Mouse (Mus musculus): ENCODE data around the gene Vmn1r86. TPM values are rescaled to one million over a fixed set of nuclear protein-coding genes. Genes with fewer than 3 reads are reported as not detected.

Vmn1r86 gene
- polyA plus RNA-seq, 1 experiment from 2014 or later = not detected

GRCm38 (mm10) chr7:13059536-13059935 lies 60.2 kb downstream of the Vmn1r86 start:
- no peak for ATAC-seq (ENCODE audit: low read depth)
- no peak overlapping the region for H3K4me2 ChIP-seq (ENCODE audit: low read depth, low read length)
- WGBS = 81% methylated on average over 9 of the region's 9 CpGs
- H3K9ac ChIP-seq (replicated peaks; ENCODE audit: low read depth, low read length) = no peak overlapping the region
- no peaks in the 10 kb centered on the region for H3K4me1 ChIP-seq (ENCODE audit: control insufficient read depth, insufficient read depth, low read length)
- H3K9me3 ChIP-seq (ENCODE audit: control insufficient read depth, low read length) = no peaks in the 10 kb centered on the region
- no peaks in the 10 kb centered on the region for H3K36me3 ChIP-seq (ENCODE audit: control insufficient read depth, insufficient read depth, low read length)
- H3K4me3 ChIP-seq (ENCODE audit: low read depth, low read length) = no peak overlapping the region
- no peaks in the 10 kb centered on the region for H3K27me3 ChIP-seq (ENCODE audit: control insufficient read depth, insufficient read depth, low read length)
- no peak overlapping the region for H3K27ac ChIP-seq (ENCODE audit: low read depth, low read length)

DNA sequence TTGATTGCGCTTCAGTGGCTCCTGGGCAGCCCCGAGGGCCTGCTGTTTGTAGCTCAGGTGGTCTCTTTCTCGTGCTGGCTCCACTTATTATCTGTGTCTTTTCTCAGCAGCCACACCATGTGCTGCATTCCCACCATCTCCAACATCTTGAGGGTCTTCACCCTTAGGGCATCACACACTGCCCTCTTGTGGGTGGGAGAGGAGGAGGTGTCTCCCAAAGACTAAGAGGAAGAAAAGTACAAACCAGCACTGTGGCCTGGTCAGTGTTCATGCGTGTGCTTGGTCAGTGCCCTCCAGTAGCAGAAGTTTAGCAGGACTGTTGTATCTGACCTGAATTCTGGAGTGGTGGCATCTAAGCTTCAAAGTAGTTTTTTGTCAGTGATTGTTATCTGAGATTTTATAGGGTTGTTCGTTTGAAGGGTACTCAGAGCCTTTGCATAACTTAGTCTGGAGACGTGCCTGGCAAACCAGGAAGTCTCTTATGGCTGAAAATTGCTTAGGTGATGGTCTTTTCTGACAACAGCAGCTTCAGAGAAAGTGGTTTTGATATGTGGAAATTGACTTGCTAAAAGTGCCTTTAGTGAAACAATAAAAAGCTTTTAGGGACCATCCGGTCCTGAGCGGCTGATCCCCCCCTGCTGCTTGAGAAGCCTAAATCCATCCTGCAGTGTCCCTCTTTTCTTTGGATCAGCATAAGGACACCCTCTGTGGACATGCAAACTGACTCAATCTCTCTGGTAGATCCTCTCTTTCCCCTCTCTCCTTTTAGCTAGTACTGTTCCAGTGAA lies 62.6 kb downstream of the Vmn1r86 start:
- Histone ChIP-seq H3K27me3 (ENCODE audit: control insufficient read depth, insufficient read depth, low read length) (no peaks in the 10 kb centered on the region), H3K27ac (ENCODE audit: low read depth, low read length) (no peak overlapping the region), H3K36me3 (ENCODE audit: control insufficient read depth, insufficient read depth, low read length) (no peaks in the 10 kb centered on the region), H3K4me2 (ENCODE audit: low read depth, low read length) (no peak overlapping the region), H3K4me1 (ENCODE audit: control insufficient read depth, insufficient read depth, low read length) (no peaks in the 10 kb centered on the region), H3K4me3 (ENCODE audit: low read depth, low read length) (no peak overlapping the region), H3K9me3 (ENCODE audit: control insufficient read depth, low read length) (no peaks in the 10 kb centered on the region), H3K9ac (replicated peaks; ENCODE audit: low read depth, low read length) (no peak overlapping the region)
- WGBS = 64% methylated on average over 8 of the region's 8 CpGs
- ATAC-seq (ENCODE audit: low read depth) = no peak

GRCm38 (mm10) chr7:13054287-13055010 lies 65.3 kb downstream of the Vmn1r86 start, which contains the start of gene Mzf1:
Gene Mzf1, minus strand, starts transcription at chr7:13054764.
- under 1% methylated on average over 41 of the region's 41 CpGs for WGBS
- H3K36me3 ChIP-seq (ENCODE audit: control insufficient read depth, insufficient read depth, low read length) = no peaks in the 10 kb centered on the region

DNA sequence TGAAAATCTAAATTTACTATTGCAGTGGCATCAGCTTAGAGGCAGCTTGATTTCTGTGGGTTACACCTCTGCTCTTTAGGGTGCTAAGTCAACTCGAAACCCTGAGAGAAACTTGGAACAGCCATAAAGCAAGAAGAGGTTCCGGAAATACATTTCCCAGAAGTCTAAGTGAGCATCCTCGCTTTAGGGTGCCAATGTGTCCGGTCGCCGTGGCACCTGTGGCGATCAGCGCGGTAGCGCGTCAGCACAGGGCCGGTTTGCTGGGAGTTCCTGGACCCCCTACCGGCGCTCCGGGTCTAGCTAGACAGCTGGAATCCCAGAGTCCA lies 65.8 kb downstream of the Vmn1r86 start:
- peak overlapping the region; percentile 62; the same call in 1 of the 2 replicates for H3K9ac ChIP-seq (replicated peaks; ENCODE audit: low read depth, low read length)
- no peak for ATAC-seq (ENCODE audit: low read depth)

More at GRCm38 (mm10) chr7:13054287-13055010, 65.3 kb downstream of the Vmn1r86 start, which contains the start of gene Mzf1:
- no peaks in the 10 kb centered on the region for H3K4me1 ChIP-seq (ENCODE audit: control insufficient read depth, insufficient read depth, low read length)
- H3K4me3 ChIP-seq (ENCODE audit: low read depth, low read length) = peak within 1 kb of the TSS; percentile 42
- H3K9me3 ChIP-seq (ENCODE audit: control insufficient read depth, low read length) = no peaks in the 10 kb centered on the region
- peak; percentile 96 for ATAC-seq (ENCODE audit: low read depth)
- no peaks in the 10 kb centered on the region for H3K27me3 ChIP-seq (ENCODE audit: control insufficient read depth, insufficient read depth, low read length)
- peak within 1 kb of the TSS; percentile 92 for H3K27ac ChIP-seq (ENCODE audit: low read depth, low read length)
- H3K4me2 ChIP-seq (ENCODE audit: low read depth, low read length) = peak within 1 kb of the TSS; percentile 44
- peak within 1 kb of the TSS; percentile 62 for H3K9ac ChIP-seq (replicated peaks; ENCODE audit: low read depth, low read length)

GRCm38 (mm10) chr7:13053501-13053900 lies 66.2 kb downstream of the Vmn1r86 start:
- Histone ChIP-seq H3K27ac (ENCODE audit: low read depth, low read length) (no peak overlapping the region), H3K36me3 (ENCODE audit: control insufficient read depth, insufficient read depth, low read length) (no peaks in the 10 kb centered on the region), H3K27me3 (ENCODE audit: control insufficient read depth, insufficient read depth, low read length) (no peaks in the 10 kb centered on the region), H3K4me1 (ENCODE audit: control insufficient read depth, insufficient read depth, low read length) (no peaks in the 10 kb centered on the region), H3K4me3 (ENCODE audit: low read depth, low read length) (peak overlapping the region; percentile 42), H3K9me3 (ENCODE audit: control insufficient read depth, low read length) (no peaks in the 10 kb centered on the region), H3K4me2 (ENCODE audit: low read depth, low read length) (peak overlapping the region; percentile 44), H3K9ac (replicated peaks; ENCODE audit: low read depth, low read length) (peak overlapping the region; percentile 62; the same call in 1 of the 2 replicates)
- no peak for ATAC-seq (ENCODE audit: low read depth)
- WGBS = 84% methylated on average over 2 of the region's 2 CpGs

More for the DNA sequence above, 65.8 kb downstream of the Vmn1r86 start:
- peak overlapping the region; percentile 44 for H3K4me2 ChIP-seq (ENCODE audit: low read depth, low read length)
- no peaks in the 10 kb centered on the region for H3K27me3 ChIP-seq (ENCODE audit: control insufficient read depth, insufficient read depth, low read length)
- peak overlapping the region; percentile 42 for H3K4me3 ChIP-seq (ENCODE audit: low read depth, low read length)
- no peaks in the 10 kb centered on the region for H3K4me1 ChIP-seq (ENCODE audit: control insufficient read depth, insufficient read depth, low read length)
- no peaks in the 10 kb centered on the region for H3K9me3 ChIP-seq (ENCODE audit: control insufficient read depth, low read length)
- H3K27ac ChIP-seq (ENCODE audit: low read depth, low read length) = peak overlapping the region; percentile 92
- no peaks in the 10 kb centered on the region for H3K36me3 ChIP-seq (ENCODE audit: control insufficient read depth, insufficient read depth, low read length)
- under 1% methylated on average over 15 of the region's 15 CpGs for WGBS

- H3K27me3 ChIP-seq (ENCODE audit: control insufficient read depth, insufficient read depth, low read length) = no peaks in the 10 kb centered on the region
- H3K27ac ChIP-seq (ENCODE audit: low read depth, low read length) = no peak overlapping the region
- H3K4me1 ChIP-seq (ENCODE audit: control insufficient read depth, insufficient read depth, low read length) = no peaks in the 10 kb centered on the region
- no peak overlapping the region for H3K4me2 ChIP-seq (ENCODE audit: low read depth, low read length)
- no peak overlapping the region for H3K9ac ChIP-seq (replicated peaks; ENCODE audit: low read depth, low read length)
- no peak overlapping the region for H3K4me3 ChIP-seq (ENCODE audit: low read depth, low read length)
- 92% methylated on average over 13 of the region's 13 CpGs for WGBS
- H3K9me3 ChIP-seq (ENCODE audit: control insufficient read depth, low read length) = no peaks in the 10 kb centered on the region
- ATAC-seq (ENCODE audit: low read depth) = no peak
- no peaks in the 10 kb centered on the region for H3K36me3 ChIP-seq (ENCODE audit: control insufficient read depth, insufficient read depth, low read length)
Measured at GRCm38 (mm10) chr7:13053001-13053400, 66.7 kb downstream of the Vmn1r86 start.

Other genes with a start within 250 kb of the Vmn1r86 start
- 7.4 and 7.9 TPM in 2 replicates for gene Zfp128, start 238.7 kb downstream of the Vmn1r86 start, polyA plus RNA-seq (2014; fragmentation: Nextera tagmentation; extraction: Ambion mirVana)
- 13.2 and 13.6 TPM in 2 replicates for gene Zscan22, start 222.1 kb downstream of the Vmn1r86 start, polyA plus RNA-seq (2014; fragmentation: Nextera tagmentation; extraction: Ambion mirVana)
- gene Rps5, start 197.6 kb downstream of the Vmn1r86 start, polyA plus RNA-seq (2014; fragmentation: Nextera tagmentation; extraction: Ambion mirVana) = 687 and 695 TPM in 2 replicates
- gene Rnf225, start 192.5 kb downstream of the Vmn1r86 start, polyA plus RNA-seq (2014; fragmentation: Nextera tagmentation; extraction: Ambion mirVana) = 0.68 and 1.3 TPM in 2 replicates
- 10.6 and 12.7 TPM in 2 replicates for gene Zfp324, start 154.1 kb downstream of the Vmn1r86 start, polyA plus RNA-seq (2014; fragmentation: Nextera tagmentation; extraction: Ambion mirVana)
- 9.8 and 10.3 TPM in 2 replicates for gene Zfp446, start 142.1 kb downstream of the Vmn1r86 start, polyA plus RNA-seq (2014; fragmentation: Nextera tagmentation; extraction: Ambion mirVana)
- gene Slc27a5, start 121.7 kb downstream of the Vmn1r86 start, polyA plus RNA-seq (2014; fragmentation: Nextera tagmentation; extraction: Ambion mirVana) = 0.17 and 0.37 TPM in 2 replicates
- gene Trim28, start 120.8 kb downstream of the Vmn1r86 start, polyA plus RNA-seq (2014; fragmentation: Nextera tagmentation; extraction: Ambion mirVana) = 251 and 280 TPM in 2 replicates
- 36.0 and 40.5 TPM in 2 replicates for gene Zbtb45, start 109.9 kb downstream of the Vmn1r86 start, polyA plus RNA-seq (2014; fragmentation: Nextera tagmentation; extraction: Ambion mirVana)
- 196 and 199 TPM in 2 replicates for gene Chmp2a, start 85.1 kb downstream of the Vmn1r86 start, polyA plus RNA-seq (2014; fragmentation: Nextera tagmentation; extraction: Ambion mirVana)
- 142 and 146 TPM in 2 replicates for gene Ube2m, start 81.6 kb downstream of the Vmn1r86 start, polyA plus RNA-seq (2014; fragmentation: Nextera tagmentation; extraction: Ambion mirVana)
- 8.4 and 9.0 TPM in 2 replicates for gene Mzf1, start 65.2 kb downstream of the Vmn1r86 start, polyA plus RNA-seq (2014; fragmentation: Nextera tagmentation; extraction: Ambion mirVana)
- 0.06 and 0.17 TPM in 2 replicates for gene Vmn1r85, start 24.7 kb downstream of the Vmn1r86 start, polyA plus RNA-seq (2014; fragmentation: Nextera tagmentation; extraction: Ambion mirVana)
- gene Vmn1r87, start 20.2 kb upstream of the Vmn1r86 start, polyA plus RNA-seq (2014; fragmentation: Nextera tagmentation; extraction: Ambion mirVana) = not detected in 2 replicates
- not detected in 2 replicates for gene Vmn1r88, start 39.7 kb upstream of the Vmn1r86 start, polyA plus RNA-seq (2014; fragmentation: Nextera tagmentation; extraction: Ambion mirVana)
- gene Vmn1r89, start 93.1 kb upstream of the Vmn1r86 start, polyA plus RNA-seq (2014; fragmentation: Nextera tagmentation; extraction: Ambion mirVana) = not detected in 2 replicates
- 27.5 and 29.1 TPM in 2 replicates for gene Lig1, start 157.4 kb upstream of the Vmn1r86 start, polyA plus RNA-seq (2014; fragmentation: Nextera tagmentation; extraction: Ambion mirVana)
- 4.9 and 5.8 TPM in 2 replicates for gene Zswim9, start 158.8 kb upstream of the Vmn1r86 start, polyA plus RNA-seq (2014; fragmentation: Nextera tagmentation; extraction: Ambion mirVana)
- 0.62 and 1.1 TPM in 2 replicates for gene Pla2g4c, start 204.7 kb upstream of the Vmn1r86 start, polyA plus RNA-seq (2014; fragmentation: Nextera tagmentation; extraction: Ambion mirVana)